Mouse (Mus musculus): ENCODE results near the gene L3mbtl1.

L3mbtl1 gene

DNA sequence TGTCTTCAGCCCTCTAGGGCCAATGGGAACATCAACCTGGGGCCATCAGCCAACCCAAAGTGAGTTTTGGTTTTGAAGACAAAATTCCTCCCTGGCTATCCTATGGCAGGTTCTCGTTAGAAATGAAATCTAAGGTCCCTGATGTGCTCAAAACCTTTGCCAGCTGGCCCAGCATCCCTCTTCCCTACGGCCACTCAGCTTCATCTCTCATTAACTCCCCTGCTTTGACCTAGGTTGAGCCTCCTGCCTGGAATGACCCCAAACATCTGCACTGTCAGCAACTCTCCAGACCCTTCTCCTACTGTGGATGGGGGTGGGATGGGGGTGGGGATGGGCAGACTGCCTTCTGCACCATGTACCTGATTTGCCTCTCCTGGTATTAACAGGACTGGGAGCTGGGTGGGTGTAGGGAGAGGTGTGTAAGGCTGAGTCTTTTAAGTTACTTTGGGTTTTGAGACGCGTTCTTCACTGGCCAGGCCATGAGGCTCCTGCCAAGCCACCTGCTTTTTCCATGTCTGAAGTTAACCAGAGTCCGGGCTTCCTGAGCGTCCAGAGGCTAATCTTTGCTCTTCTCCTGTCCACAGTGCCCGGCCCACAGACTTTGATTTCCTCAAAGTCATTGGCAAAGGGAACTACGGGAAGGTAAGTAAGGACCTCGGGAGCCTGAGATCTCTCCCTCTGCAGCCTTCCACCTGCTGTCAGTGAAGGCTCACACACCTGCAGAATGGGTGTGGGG, 50.8 kb downstream of the L3mbtl1 start:
- DNase-seq (ENCODE audit: low read depth, low spot score): no peak

DNA sequence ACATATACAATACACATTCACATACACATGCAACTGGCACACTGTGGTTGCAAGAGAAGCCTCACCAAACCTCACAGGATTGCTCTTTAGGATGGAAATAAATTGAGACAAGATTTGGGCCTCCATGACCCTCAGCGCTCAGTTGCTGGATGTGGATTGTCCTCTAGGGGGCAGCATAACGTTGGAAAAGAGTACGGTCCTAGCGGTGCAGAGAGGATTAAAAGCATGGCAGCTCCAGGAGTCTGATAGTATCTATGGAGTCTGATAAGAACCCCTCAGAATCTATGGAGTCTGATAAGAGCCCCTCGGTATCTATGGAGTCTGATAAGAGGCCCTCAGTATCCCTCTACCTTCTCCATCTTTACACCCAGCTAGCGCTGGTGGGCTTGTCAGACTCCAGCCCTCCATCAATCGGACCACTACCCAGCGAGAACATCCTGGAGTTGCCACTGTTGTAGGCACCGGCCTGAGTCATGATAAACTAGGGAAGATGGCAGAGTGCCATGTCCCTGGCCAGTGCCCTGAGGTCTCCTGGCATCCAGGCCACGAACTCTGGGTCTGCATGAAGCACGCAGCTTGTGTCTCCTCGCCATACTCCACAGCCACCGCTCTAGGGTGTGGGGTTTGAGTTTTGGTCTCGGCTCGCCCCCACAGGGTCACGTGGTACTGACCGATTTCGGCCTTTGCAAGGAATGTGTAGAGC, 55.4 kb downstream of the L3mbtl1 start:
- DNase-seq (ENCODE audit: low read depth, low spot score): peak; percentile 85

DNA sequence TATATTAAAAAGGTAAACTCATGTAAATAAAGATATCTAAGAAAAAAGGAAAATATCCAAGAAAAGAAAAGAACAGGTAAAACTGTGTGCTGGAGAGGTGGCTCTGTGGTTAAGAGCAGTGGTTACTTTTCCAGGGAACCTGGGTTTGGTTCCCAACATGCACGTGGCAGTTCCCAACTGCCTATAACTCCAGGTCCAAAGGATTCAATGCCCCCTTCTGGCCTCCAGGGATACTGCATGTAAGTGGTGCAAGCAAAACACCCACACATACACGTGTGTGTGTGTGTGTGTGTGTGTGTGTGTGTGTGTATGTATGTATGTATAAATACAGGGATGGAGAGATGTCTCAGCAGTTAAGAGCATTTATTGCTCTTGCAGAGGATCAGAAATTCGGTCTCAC, 56.5 kb downstream of the L3mbtl1 start:
- DNase-seq (ENCODE audit: low read depth, low spot score): peak; percentile 87

DNA sequence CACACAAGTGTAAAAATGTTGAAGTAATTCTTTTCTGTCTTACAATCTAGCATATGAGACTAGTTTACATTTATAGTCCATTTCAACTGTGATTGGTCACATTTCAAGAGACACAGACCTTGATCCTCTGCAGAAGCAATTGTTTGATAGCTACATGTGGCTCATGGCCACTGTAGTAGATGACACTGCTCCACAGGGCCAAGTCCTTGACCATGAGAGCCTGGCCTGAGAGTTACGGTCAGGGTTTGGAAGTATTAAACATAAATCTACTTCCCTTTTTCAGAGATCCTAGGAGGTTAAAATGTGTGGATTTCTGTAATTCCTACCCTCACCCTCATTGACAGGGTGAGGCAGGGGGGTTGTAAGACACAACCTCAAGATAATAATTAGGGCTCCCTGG, 57.8 kb downstream of the L3mbtl1 start:
- DNase-seq (ENCODE audit: low read depth, low spot score): no peak

DNA sequence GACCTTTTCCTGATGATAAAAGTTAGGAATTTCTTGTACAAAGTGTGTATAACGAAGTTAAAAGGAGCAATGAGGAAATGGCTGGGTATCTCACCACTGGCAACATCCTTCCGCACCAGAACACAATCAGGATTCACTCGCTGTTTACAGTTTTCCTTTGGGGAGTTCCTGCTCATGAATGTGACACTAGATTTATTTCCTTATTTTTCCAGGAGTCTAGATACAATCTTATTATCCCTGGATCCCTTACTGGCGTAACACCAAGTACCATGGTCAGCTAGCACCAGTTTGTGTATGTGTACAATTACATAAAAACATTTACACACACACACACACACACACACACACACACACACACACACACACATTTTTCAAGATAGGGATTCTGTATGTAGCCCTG, 64.0 kb downstream of the L3mbtl1 start:
- DNase-seq (ENCODE audit: low read depth, low spot score): no peak

DNA sequence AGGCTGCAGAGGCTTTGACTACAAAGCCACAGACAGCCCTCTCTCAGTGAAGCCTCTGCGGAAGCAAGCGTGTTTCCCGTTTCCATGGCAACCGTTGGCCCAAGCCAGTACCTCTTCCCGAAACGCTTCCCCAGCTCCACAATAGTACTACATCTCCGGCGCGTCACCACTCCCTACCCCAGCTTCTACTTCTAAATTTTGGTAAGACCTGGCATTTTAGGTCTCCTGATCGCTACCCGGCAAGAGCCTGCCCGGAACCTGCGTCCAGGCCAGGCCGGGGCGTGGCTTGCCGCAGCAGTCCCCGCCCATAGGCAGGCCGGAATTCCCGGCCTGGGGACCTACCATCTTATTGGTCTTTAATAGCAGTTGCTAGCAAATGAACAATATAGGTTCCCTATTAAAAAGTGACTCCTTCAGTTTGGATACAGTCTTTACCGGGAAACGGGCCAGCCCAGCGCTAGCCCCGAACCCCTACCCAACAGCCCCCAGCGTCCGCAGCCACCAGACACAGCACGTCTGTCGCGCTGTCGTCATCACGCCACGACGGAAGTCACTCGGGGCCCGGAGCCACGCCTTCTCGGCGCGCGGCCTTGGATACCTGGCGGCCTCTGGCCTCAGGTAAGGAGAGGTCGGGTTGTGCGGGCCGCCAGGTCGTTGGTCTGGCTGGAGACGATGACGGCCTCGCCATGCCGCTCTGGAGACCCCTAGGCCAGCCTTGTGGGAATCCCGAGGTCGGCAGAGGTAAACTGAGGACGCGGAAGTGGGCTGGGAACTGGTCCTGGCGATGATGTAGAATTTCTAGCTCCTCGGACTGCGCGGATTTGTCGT, 73.9 kb downstream of the L3mbtl1 start, which contains the start of gene Ift52:
Ift52 (plus strand) TSS at position 439 of the 828 bp plus-strand sequence.
- peak; percentile 86 for DNase-seq (ENCODE audit: low read depth, low spot score)
